Mouse (Mus musculus) megakaryocyte, adult 5-6 weeks (primary cell): Measurements from ENCODE around the gene Slc4a4. TPM values are rescaled to one million over a fixed set of nuclear protein-coding genes. Genes with fewer than 3 reads are reported as not detected.
A peak's percentile ranks its signal among the peaks of the same experiment; 100 is the strongest.

Experiments
- ATAC-seq: 2 replicates; pipeline ENCODE4 v1.8.0; 2016; ENCODE audit warnings: mild to moderate bottlenecking, inconsistent platforms; ENCODE audit not compliant: poor library complexity, severe bottlenecking
- total RNA-seq, 2 experiments: library from RNA; stranded (forward) in 1 of 2; stranded (reverse) in 1 of 2; fragments of 153-499, 151-499 nt in 1 of 2; fragments of 221-1000, 200-1000 nt in 1 of 2; gene quantifications; 2 replicates each; pipeline versions ENCODE4 v1.2.3 to v1.2.4; 2015 to 2017

Slc4a4 gene
- total RNA-seq, 2 experiments from 2014 or later: not detected

- ATAC-seq: no peak
Measured at GRCm38 (mm10) chr5:89140070-89140469, 253.5 kb downstream of the Slc4a4 start.

- no peak for ATAC-seq
Measured at GRCm38 (mm10) chr5:89141761-89142160, 255.1 kb downstream of the Slc4a4 start.

GRCm38 (mm10) chr5:89146276-89146675 is 259.7 kb downstream of the Slc4a4 start:
- ATAC-seq: no peak

GRCm38 (mm10) chr5:89147282-89147790 is 260.7 kb downstream of the Slc4a4 start:
- 0 out of 2 replicates have a peak, but pooled peaks have one; percentile 18 for ATAC-seq

- no peak for ATAC-seq
Measured at GRCm38 (mm10) chr5:89149436-89150040, 262.9 kb downstream of the Slc4a4 start.

GRCm38 (mm10) chr5:89151076-89151475 is 264.5 kb downstream of the Slc4a4 start:
- ATAC-seq: no peak

- no peak for ATAC-seq
Measured at GRCm38 (mm10) chr5:89171025-89171718, 284.6 kb downstream of the Slc4a4 start.

- ATAC-seq: no peak
Measured at GRCm38 (mm10) chr5:89190063-89190462, 303.4 kb downstream of the Slc4a4 start.

GRCm38 (mm10) chr5:89194654-89195053 is 308.0 kb downstream of the Slc4a4 start:
- ATAC-seq: no peak

- ATAC-seq: peak; percentile 62
Measured at GRCm38 (mm10) chr5:89198501-89198900, 311.9 kb downstream of the Slc4a4 start.

GRCm38 (mm10) chr5:89209973-89210703 is 323.5 kb downstream of the Slc4a4 start:
- ATAC-seq: no peak

- ATAC-seq: no peak
Measured at GRCm38 (mm10) chr5:89211057-89211456, 324.4 kb downstream of the Slc4a4 start.

GRCm38 (mm10) chr5:89218222-89218621 is 331.6 kb downstream of the Slc4a4 start:
- ATAC-seq: no peak

- ATAC-seq: no peak
Measured at GRCm38 (mm10) chr5:89218709-89219108, 332.1 kb downstream of the Slc4a4 start.

- no peak for ATAC-seq
Measured at GRCm38 (mm10) chr5:89221658-89222057, 335.0 kb downstream of the Slc4a4 start.

GRCm38 (mm10) chr5:89223061-89223740 is 336.6 kb downstream of the Slc4a4 start:
- no peak for ATAC-seq

- ATAC-seq: no peak
Measured at GRCm38 (mm10) chr5:89223744-89224368, 337.2 kb downstream of the Slc4a4 start.

GRCm38 (mm10) chr5:89227948-89228347 is 341.3 kb downstream of the Slc4a4 start:
- no peak for ATAC-seq

GRCm38 (mm10) chr5:89229606-89230005 is 343.0 kb downstream of the Slc4a4 start:
- no peak for ATAC-seq

GRCm38 (mm10) chr5:89232313-89232712 is 345.7 kb downstream of the Slc4a4 start:
- no peak for ATAC-seq

GRCm38 (mm10) chr5:89251806-89252205 is 365.2 kb downstream of the Slc4a4 start:
- no peak for ATAC-seq
